Mouse (Mus musculus): ENCODE data around the gene Plekhj1. TPM values are rescaled to one million over a fixed set of nuclear protein-coding genes. Genes with fewer than 3 reads are reported as not detected.

The Plekhj1 gene
- polyA plus RNA-seq, 1 experiment from 2014 or later = 146 TPM

DNA sequence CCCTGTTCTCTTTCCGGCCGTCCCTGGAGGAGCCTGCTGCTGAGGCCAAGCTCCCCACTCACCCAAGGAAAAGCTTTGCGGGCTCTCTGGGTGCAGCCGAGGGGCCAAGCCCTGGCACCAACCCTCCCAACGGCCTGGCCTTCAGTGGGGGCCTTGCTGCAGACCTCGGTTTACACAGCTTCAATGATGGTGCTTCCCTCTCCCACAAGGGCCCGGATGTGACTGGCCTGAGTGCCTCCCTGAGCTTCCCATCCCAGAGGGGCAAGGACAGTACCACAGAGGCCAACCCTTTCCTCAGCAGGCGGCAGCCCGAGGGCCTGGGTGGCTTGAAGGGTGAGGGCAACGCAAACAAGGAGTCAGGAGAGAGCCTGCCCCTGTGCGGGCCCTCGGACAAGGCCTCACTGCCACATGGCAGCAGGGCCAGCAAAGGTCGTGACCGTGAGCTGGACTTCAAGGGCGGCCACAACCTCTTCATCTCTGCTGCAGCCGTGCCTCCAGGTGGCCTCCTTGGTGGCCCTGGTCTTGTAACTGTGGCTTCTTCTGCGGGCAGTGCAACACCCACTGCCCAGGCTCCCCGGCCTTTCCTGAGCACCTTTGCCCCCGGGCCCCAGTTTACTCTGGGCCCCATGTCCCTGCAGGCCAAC, 7.5 kb downstream of the Plekhj1 start:
- H3K36me3 ChIP-seq = peaks cover 93% of the 10 kb centered on the region
- 93% methylated on average over 19 of the region's 19 CpGs for WGBS
- no peak overlapping the region for H3K4me2 ChIP-seq
- H3K4me3 ChIP-seq (replicated peaks) = no peak overlapping the region
- no peak overlapping the region for H3K27ac ChIP-seq (replicated peaks)
- no peaks in the 10 kb centered on the region for H3K9me3 ChIP-seq (replicated peaks)
- no peak overlapping the region for H3K9ac ChIP-seq (replicated peaks)
- no peak for ATAC-seq (ENCODE audit: low FRiP score)
- H3K27me3 ChIP-seq (replicated peaks) = no peaks in the 10 kb centered on the region
- peaks cover 5% of the 10 kb centered on the region; the same call in 1 of the 2 replicates for H3K4me1 ChIP-seq

DNA sequence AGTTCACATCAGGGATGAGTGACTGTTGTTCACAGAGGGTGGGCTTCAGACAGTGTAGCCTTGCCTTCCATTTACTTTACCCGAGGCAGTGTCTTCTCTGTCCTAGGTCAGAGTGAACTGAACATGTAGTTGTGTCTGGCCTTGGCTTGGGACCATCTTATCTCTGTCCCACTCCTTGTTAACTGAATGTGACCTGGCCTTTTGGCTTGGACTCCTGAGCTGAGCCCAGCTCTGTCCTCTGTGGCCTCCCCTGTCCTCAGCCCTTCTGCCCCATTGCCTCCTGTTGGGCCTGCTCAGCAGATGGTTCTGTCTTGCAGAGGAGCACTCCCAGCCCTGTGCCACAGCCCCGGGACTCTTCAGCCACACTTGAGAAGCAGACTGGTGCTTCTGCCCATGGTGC, 10.9 kb downstream of the Plekhj1 start:
- no peak overlapping the region for H3K4me2 ChIP-seq
- no peak for ATAC-seq (ENCODE audit: low FRiP score)
- no peak overlapping the region for H3K9ac ChIP-seq (replicated peaks)
- no peaks in the 10 kb centered on the region for H3K27me3 ChIP-seq (replicated peaks)
- H3K9me3 ChIP-seq (replicated peaks) = no peaks in the 10 kb centered on the region
- no peak overlapping the region for H3K4me3 ChIP-seq (replicated peaks)
- 90% methylated on average over 2 of the region's 2 CpGs for WGBS
- H3K4me1 ChIP-seq = no peaks in the 10 kb centered on the region
- H3K27ac ChIP-seq (replicated peaks) = no peak overlapping the region
- H3K36me3 ChIP-seq = peaks cover 96% of the 10 kb centered on the region

DNA sequence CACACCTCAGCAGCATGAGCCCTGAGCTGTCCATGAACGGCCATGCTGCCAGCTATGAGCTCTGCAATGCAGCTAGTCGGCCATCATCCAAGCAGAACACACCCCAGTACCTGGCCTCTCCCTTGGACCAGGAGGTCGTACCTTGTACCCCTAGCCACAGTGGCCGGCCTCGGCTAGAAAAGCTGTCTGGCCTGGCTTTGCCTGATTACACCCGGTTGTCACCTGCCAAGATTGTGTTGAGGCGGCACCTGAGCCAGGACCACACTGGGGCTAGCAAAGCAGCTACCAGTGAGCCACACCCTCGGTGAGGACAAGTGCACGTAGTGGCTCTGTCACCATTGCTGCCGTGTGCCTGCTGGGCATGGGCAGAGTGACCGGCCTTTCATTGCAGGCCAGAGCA, 12.5 kb downstream of the Plekhj1 start:
- H3K4me3 ChIP-seq (replicated peaks) = no peak overlapping the region
- H3K4me2 ChIP-seq = no peak overlapping the region
- no peaks in the 10 kb centered on the region for H3K27me3 ChIP-seq (replicated peaks)
- H3K4me1 ChIP-seq = no peaks in the 10 kb centered on the region
- WGBS = 97% methylated on average over 11 of the region's 11 CpGs
- H3K9me3 ChIP-seq (replicated peaks) = no peaks in the 10 kb centered on the region
- H3K27ac ChIP-seq (replicated peaks) = no peak overlapping the region
- no peak for ATAC-seq (ENCODE audit: low FRiP score)
- H3K36me3 ChIP-seq = peaks cover 96% of the 10 kb centered on the region
- no peak overlapping the region for H3K9ac ChIP-seq (replicated peaks)

DNA sequence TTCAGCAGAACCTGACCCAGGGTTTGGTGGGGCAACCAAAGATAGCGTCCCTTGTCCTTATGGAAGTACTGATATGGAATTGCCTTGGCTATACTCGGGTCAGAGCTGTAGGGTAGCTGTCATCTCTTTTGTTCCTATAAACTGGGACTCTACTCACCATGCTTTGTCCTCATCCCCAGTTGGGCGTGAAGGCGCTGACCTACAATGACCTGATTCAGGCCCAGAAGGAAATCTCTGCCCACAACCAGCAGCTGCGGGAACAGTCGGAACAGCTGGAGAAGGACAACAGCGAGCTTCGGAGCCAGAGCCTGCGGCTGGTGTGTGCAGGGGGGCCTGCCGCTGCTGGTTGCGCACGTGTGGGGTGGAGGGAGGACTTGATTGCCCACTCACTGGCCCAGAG, 13.6 kb downstream of the Plekhj1 start:
- Histone ChIP-seq H3K4me3 (replicated peaks) (no peak overlapping the region), H3K27ac (replicated peaks) (no peak overlapping the region), H3K4me2 (no peak overlapping the region), H3K27me3 (replicated peaks) (no peaks in the 10 kb centered on the region), H3K36me3 (peaks cover 96% of the 10 kb centered on the region), H3K4me1 (no peaks in the 10 kb centered on the region), H3K9me3 (replicated peaks) (no peaks in the 10 kb centered on the region), H3K9ac (replicated peaks) (no peak overlapping the region)
- ATAC-seq (ENCODE audit: low FRiP score) = no peak
- 78% methylated on average over 12 of the region's 12 CpGs for WGBS

DNA sequence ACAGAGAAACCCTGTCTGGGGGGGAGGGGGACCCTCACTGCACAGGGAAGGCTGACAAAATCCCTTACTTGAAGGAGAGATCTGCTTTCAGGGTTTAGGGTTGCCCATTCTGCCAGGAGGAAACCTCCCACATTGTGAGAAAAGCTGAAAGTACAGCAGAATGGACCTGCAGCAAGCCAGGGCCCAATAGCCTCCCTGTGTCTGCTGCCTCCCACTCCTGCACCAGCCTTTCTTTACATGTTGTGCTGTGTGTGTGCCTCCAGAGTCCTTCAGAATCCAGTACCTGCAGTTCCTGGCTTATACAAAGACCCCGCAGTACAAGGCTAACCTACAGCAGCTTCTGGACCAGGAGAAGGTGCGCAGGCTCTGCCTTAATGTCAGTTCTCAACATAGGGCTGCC, 14.1 kb downstream of the Plekhj1 start:
- ATAC-seq (ENCODE audit: low FRiP score) = no peak
- H3K27me3 ChIP-seq (replicated peaks) = no peaks in the 10 kb centered on the region
- H3K9me3 ChIP-seq (replicated peaks) = no peaks in the 10 kb centered on the region
- H3K4me1 ChIP-seq = no peaks in the 10 kb centered on the region
- no peak overlapping the region for H3K9ac ChIP-seq (replicated peaks)
- no peak overlapping the region for H3K4me3 ChIP-seq (replicated peaks)
- H3K4me2 ChIP-seq = no peak overlapping the region
- no peak overlapping the region for H3K27ac ChIP-seq (replicated peaks)
- WGBS = 98% methylated on average over 2 of the region's 2 CpGs
- H3K36me3 ChIP-seq = peaks cover 97% of the 10 kb centered on the region

DNA sequence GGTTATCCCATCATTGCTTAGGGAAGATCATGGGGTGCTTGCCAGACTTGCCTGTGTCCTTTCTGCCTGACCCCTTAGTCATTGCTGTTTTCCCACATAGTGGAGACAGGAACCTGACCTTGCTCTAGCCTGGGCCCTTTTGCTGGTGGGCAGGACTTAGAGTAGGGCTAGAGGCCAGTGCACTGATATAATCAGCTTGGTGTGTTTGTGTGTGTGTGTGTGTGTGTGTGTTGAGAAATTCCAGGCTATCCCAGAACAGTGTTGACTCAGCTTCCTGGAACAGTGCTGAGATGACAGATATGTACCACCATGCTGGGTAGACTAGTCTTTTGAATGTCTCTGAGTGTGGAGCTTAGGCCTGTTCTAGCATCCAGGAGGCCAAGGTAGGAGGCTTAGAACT, 18.9 kb downstream of the Plekhj1 start:
- H3K4me3 ChIP-seq (replicated peaks) = no peak overlapping the region
- no peak for ATAC-seq (ENCODE audit: low FRiP score)
- H3K27me3 ChIP-seq (replicated peaks) = no peaks in the 10 kb centered on the region
- H3K4me2 ChIP-seq = no peak overlapping the region
- no peaks in the 10 kb centered on the region for H3K4me1 ChIP-seq
- no peaks in the 10 kb centered on the region for H3K9me3 ChIP-seq (replicated peaks)
- H3K36me3 ChIP-seq = peaks cover 97% of the 10 kb centered on the region
- no peak overlapping the region for H3K9ac ChIP-seq (replicated peaks)
- H3K27ac ChIP-seq (replicated peaks) = no peak overlapping the region

DNA sequence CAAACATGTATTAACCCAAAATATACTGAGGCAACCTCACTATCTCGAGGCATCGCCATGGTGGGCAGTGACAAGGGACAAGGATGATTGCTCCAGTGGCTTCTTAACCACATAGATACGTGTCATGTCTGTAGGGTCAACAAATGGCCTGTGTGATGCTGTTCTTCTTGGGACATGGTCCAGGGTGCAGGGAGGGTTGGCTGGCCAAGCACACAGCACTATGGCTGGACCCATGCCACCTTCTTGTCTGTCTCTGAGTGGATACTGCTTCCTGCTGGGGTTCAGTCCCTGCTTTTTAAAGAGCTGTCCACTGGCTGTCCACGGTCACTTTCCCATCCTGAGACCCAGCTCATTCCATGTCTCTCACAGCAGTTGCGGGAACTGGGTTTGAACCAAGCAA, 21.3 kb downstream of the Plekhj1 start:
- Histone ChIP-seq H3K27ac (replicated peaks) (no peak overlapping the region), H3K27me3 (replicated peaks) (no peaks in the 10 kb centered on the region), H3K4me1 (0 out of 2 replicates have a peak, but pooled peaks cover 6% of the 10 kb centered on the region), H3K4me2 (no peak overlapping the region), H3K36me3 (peaks cover 97% of the 10 kb centered on the region), H3K9ac (replicated peaks) (no peak overlapping the region), H3K4me3 (replicated peaks) (no peak overlapping the region), H3K9me3 (replicated peaks) (no peaks in the 10 kb centered on the region)
- no peak for ATAC-seq (ENCODE audit: low FRiP score)
- WGBS = 97% methylated on average over 5 of the region's 5 CpGs

DNA sequence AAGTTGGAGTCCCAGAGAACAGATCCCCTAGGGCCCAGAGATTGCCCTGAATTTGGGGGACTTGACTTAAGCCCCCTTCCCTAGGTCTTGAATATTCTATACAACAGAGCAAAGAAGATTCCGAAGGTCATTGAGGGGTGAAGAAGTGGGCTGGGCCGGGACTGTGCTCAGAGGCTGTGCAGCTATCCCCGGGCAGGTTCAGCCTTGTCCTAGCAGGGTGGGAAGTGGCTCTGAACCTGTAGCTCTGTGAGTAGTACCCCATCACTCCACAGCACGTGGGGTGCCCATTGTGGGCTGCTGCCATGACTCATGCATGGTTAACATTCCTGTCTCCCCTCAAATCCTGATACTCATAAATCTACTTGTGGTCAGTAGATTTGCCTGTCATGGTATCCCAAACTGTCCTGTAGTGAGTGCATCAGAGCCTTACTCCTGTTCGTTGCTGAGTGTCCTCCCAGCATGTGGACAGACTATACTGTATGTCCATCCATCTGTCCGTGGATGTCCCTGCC, 22.0 kb downstream of the Plekhj1 start:
- Histone ChIP-seq H3K27me3 (replicated peaks) (no peaks in the 10 kb centered on the region), H3K36me3 (peaks cover 97% of the 10 kb centered on the region), H3K27ac (replicated peaks) (no peak overlapping the region), H3K9me3 (replicated peaks) (no peaks in the 10 kb centered on the region), H3K4me2 (no peak overlapping the region), H3K4me3 (replicated peaks) (no peak overlapping the region), H3K9ac (replicated peaks) (no peak overlapping the region), H3K4me1 (0 out of 2 replicates have a peak, but pooled peaks cover 6% of the 10 kb centered on the region)
- ATAC-seq (ENCODE audit: low FRiP score) = no peak
- WGBS = 92% methylated on average over 6 of the region's 6 CpGs

DNA sequence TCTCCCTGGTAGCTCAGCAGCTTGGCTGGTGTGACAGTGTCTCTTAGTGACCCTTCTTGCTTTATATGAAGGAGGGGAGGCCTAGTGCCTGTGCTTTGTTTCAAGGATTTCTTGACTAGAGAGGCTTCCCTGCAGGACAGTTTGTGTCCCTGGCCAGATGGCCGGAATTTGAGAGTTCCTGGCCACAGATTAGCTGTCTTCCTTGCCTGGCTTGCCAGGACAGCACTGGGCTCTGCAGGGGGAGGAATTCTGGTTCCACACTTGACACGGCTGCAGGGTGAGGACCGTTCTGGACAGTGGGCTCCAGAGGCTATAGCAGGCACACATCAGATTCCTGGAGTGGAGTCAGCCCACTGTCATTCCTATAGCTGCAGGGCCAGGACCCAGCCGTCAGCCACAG, 22.7 kb downstream of the Plekhj1 start:
- no peak for ATAC-seq (ENCODE audit: low FRiP score)
- H3K4me3 ChIP-seq (replicated peaks) = no peak overlapping the region
- H3K36me3 ChIP-seq = peaks cover 97% of the 10 kb centered on the region
- H3K27ac ChIP-seq (replicated peaks) = no peak overlapping the region
- 96% methylated on average over 4 of the region's 4 CpGs for WGBS
- no peaks in the 10 kb centered on the region for H3K27me3 ChIP-seq (replicated peaks)
- 0 out of 2 replicates have a peak, but pooled peaks cover 6% of the 10 kb centered on the region for H3K4me1 ChIP-seq
- no peak overlapping the region for H3K4me2 ChIP-seq
- no peak overlapping the region for H3K9ac ChIP-seq (replicated peaks)
- H3K9me3 ChIP-seq (replicated peaks) = no peaks in the 10 kb centered on the region

DNA sequence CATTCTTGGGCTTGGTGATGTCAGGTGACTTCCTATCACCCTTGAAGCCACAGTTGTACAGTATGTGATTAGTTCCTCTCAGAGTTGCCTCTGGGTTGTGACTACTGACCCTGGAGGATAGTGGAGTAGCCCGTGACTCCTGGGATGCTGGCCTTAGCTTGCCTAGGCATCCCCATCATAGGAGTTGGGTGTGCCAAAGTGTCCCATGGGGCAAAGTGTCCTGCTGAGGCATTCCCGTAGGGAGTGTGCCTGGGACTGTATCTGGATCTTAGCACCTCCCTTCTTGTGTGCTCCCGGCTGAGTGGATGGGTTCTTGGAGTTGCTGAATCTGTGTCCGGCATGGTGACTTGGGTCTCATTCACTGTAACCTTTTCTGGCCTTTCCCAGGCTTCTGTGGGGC, 23.4 kb downstream of the Plekhj1 start:
- 88% methylated on average over 4 of the region's 4 CpGs for WGBS
- no peak overlapping the region for H3K9ac ChIP-seq (replicated peaks)
- 0 out of 2 replicates have a peak, but pooled peaks cover 6% of the 10 kb centered on the region for H3K4me1 ChIP-seq
- peaks cover 97% of the 10 kb centered on the region for H3K36me3 ChIP-seq
- no peak overlapping the region for H3K4me3 ChIP-seq (replicated peaks)
- H3K27me3 ChIP-seq (replicated peaks) = no peaks in the 10 kb centered on the region
- H3K27ac ChIP-seq (replicated peaks) = no peak overlapping the region
- H3K9me3 ChIP-seq (replicated peaks) = no peaks in the 10 kb centered on the region
- no peak overlapping the region for H3K4me2 ChIP-seq
- ATAC-seq (ENCODE audit: low FRiP score) = 0 out of 2 replicates have a peak, but pooled peaks have one; percentile 8

DNA sequence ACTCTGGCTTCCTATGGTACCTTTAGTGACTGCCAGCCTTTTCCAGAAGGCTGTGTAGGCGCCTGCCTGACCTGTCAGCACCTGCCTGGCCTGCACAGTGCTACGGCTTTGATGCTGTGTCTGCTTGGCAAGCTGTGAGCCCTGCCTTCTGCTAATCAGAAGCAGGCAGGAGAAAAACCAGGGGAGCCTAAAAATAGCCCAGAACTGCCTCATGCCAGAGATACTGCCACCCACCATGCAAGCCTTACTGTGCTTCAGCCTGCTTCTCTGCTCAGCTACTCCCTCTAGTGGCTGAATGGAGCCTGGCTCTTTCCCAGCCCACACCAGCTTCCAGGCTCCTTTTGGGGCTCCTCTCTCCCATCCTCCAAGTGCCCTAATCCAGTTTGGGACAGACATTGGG, 23.9 kb downstream of the Plekhj1 start:
- Histone ChIP-seq H3K9me3 (replicated peaks) (no peaks in the 10 kb centered on the region), H3K27ac (replicated peaks) (peak overlapping the region; percentile 37; the same call in 1 of the 2 replicates), H3K4me2 (no peak overlapping the region), H3K4me3 (replicated peaks) (no peak overlapping the region), H3K4me1 (0 out of 2 replicates have a peak, but pooled peaks cover 6% of the 10 kb centered on the region), H3K27me3 (replicated peaks) (no peaks in the 10 kb centered on the region), H3K36me3 (peaks cover 98% of the 10 kb centered on the region), H3K9ac (replicated peaks) (0 out of 2 replicates have a peak overlapping the region, but pooled peaks have one; percentile 3)
- 64% methylated on average over 2 of the region's 2 CpGs for WGBS
- ATAC-seq (ENCODE audit: low FRiP score) = peak; percentile 61; the same call in 1 of the 2 replicates

DNA sequence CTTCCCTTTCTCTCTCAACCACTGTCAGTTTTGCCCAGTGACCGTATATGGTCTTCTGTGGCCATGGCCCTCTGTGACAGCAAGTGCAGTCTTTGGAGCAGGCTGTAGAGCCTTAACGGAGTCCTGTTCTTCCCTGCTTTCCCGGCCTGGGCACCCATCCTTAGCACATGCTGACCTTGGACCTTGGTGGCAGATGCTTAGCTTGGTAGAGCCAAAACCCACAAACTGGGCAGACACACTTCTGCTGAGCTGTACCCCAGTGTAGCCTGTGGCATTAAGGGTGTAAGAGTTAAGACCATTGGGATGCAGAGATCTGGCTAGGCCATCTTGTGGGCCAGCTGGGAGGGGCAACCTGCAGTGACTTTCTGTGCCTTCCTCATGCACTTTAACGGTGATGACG, 24.6 kb downstream of the Plekhj1 start:
- H3K9ac ChIP-seq (replicated peaks) = 0 out of 2 replicates have a peak overlapping the region, but pooled peaks have one; percentile 3
- H3K4me1 ChIP-seq = 0 out of 2 replicates have a peak, but pooled peaks cover 6% of the 10 kb centered on the region
- peaks cover 94% of the 10 kb centered on the region for H3K36me3 ChIP-seq
- no peak overlapping the region for H3K4me2 ChIP-seq
- H3K9me3 ChIP-seq (replicated peaks) = no peaks in the 10 kb centered on the region
- H3K27me3 ChIP-seq (replicated peaks) = no peaks in the 10 kb centered on the region
- no peak overlapping the region for H3K4me3 ChIP-seq (replicated peaks)
- no peak overlapping the region for H3K27ac ChIP-seq (replicated peaks)
- no peak for ATAC-seq (ENCODE audit: low FRiP score)
- 90% methylated on average over 5 of the region's 5 CpGs for WGBS

All from neural tube, embryonic 15.5 days (tissue).